Mouse (Mus musculus): ENCODE measurements at regions not wholly inside any gene's neighbourhood (a gene's known extent, or its start where the extent isn't known, plus 50 kb on each side); places are given as distances from the start of the nearest gene placed in this dataset.

- TF ChIP-seq CTCF (IDR thresholded peaks at IDR 0.05; ENCODE audit: extremely low read depth, insufficient read length, insufficient replicate concordance, low read depth, low read length) (no peak), POLR2A (IDR thresholded peaks at IDR 0.05; ENCODE audit: low read depth, low read length) (no peak)
These were observed 555.4 kb upstream of the Slc39a10 start for GRCm38 (mm10) chr1:47448070-47448469.
